Mouse (Mus musculus): ENCODE measurements around the gene Fndc3b. TPM values are rescaled to one million over a fixed set of nuclear protein-coding genes. Genes with fewer than 3 reads are reported as not detected.

Gene Fndc3b
- total RNA-seq, 2 experiments from 2014 or later: 128 to 148 TPM

GRCm38 (mm10) chr3:27598437-27599382 lies 112.4 kb downstream of the Fndc3b start:
- DNase-seq (ENCODE audit: low spot score in 2 of 2): no peak

DNA sequence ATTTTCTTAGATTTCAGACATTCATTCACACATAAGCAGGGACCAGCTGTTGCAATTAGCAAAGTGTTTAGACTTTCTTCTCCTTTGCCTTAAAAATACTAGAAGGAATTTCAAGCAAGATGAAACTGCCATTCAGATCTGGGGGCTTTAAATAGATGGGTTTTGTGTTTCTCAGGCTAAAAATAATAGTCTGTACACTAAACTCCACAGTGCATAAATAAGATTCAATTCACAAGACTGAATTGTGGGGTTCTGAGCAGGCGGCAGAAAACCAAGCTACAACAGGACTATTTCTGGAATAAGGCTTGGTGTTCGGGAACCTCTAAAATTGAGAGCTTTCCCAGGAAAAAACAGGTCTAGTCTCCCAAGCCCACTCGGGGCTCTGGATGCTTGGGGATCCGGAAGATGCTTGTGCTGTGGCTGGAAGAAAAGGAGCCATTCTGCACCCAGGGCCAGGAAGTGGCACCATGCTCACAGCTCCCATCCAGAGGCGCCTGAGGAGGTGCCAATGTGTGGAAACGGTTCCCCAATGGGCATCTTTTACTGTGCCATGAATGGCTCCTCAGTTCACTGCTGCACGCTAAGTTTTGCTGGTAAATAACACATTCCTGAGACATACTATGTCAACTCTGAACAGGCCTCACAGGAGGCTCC lies 117.5 kb downstream of the Fndc3b start:
- no peak for DNase-seq (ENCODE audit: low spot score in 2 of 2)

DNA sequence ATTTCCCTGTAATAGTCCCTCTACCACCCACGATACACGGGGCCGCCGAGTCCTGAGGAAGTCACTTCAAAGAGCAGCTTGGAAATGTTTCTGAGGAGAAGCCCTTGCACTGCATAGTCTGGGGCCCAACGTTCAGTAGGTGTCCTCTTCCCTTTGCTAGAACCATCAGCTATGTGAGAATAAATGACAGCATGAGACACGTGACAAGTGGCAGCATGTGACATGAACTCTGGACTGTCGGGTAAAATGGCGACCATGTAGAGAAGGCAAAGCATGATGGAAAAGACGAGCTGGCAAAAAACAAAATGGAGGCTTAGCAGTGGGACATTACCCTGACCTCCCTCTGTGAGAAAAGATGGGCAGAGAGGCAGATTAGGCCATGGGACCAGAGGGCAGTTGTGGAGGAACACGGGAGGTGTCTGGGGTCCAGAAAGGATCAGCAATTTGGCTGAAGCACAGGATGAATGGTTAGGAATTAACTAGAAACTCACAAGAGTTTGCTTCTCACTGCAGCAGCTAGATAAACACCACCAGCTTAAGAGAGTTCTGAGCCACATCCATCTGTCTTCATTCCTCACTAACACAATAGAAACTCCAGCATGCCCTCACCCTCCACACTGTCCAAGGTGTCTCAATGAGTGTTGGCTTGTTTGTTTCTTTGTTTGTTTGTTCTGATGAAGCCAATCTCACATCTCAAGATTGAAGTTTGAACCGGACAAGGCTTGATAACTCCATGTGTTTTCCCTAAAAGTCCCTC lies 118.2 kb downstream of the Fndc3b start:
- no peak for DNase-seq (ENCODE audit: low spot score in 2 of 2)

DNA sequence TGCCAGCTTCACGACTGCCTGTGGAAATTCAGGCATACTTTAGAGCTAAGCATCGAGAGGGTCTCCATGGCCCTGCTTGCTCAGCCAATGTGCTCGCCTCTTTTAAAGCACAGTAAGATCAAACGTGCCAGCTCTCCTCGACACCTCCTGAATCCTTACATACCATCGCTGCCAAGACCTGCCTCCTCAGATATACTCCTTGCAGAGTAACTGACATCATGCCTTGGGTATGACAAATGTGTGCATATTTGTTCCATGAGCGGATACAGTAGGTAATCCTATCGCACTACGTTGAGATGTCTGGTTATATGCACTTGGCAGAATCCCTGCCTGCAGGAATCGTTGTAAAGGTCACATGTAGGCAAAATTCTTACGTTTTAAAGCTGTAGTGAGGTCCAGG lies 120.3 kb downstream of the Fndc3b start:
- peak in 1 of 2 experiments; percentile 16 for DNase-seq (ENCODE audit: low spot score in 2 of 2)

DNA sequence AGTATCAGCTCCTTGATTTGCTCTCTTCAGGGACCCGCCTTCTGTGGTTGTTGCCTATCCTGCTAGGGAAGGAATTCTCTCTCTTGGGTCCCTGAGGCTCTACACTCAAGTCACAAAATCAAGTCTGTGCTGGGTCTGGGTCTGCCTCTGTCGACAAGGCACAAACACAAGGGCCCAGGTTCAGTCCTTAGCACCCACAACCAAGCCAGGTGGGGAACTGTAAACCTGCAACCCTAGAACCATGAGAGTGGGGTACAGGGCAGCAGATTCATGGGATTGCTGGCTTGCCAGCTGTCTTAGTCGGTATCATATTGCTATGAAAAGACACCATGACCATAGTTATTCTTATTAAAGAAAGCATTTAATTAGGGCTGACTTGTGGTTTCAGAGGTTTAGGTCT lies 121.8 kb downstream of the Fndc3b start:
- DNase-seq (ENCODE audit: low spot score in 2 of 2): no peak

DNA sequence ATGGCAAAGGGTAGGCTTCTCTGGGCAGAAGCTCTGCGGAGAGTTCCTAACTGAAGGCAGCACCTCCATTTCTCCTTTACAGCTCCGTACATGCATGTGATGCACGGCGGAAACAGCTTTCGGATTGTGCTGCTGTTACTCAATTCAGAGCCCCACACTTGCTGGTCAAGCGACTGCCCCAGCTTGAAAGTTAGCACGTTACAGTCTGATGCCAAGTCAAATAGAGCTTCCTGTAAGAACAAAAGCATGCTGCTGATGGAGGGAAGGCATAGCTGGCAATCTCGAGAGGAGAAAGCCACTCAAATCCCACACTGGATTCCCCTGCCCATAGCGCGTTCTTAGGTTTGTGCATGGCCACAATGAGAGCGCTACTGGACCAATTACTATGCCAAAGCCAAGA lies 122.5 kb downstream of the Fndc3b start:
- no peak for DNase-seq (ENCODE audit: low spot score in 2 of 2)

DNA sequence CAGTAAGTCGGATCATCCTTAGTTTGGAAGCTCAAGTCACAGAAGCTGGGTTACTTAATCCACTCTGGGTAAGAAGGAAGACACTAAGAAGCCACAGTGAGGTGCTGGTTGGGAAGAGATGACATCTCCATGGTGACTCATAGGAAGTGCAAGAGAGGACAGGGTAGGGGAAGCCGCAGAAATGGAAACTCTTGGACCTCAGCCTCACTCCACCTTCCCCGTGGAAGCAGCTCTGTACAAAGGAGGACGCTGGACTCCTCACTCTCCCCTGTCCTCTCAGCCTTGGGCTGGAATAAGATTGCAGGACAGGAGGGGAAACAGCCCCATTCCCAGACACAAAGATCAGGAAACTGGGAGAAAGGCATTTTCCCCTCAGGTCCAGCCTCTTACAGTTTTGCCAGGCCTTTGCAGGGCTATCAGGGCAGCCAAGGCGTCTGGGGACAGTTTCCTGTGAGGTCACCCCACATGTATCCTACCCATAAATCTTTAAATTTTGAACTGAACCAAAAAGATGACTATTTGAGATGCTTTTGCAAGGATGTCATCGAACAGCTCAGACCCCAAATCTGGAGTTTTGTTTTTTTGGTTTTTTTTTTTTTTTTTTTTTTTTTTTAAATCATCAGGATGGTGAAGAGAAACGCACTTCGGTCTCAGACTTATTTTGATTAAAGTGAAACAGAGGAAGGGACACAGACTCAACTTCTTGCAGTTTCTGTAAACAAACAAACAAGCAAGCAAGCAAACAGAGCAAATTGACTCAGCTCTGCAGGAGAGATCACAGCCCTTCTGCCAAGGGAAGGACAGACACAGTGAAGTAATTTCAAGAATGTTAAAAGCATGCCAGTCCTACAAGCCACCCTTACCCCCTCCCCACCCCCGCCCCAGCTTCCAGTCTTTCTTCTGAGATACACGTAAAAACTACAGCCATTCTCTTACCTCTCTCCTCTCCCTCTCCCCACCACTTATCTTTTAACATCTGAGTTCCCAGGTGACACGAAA lies 126.2 kb downstream of the Fndc3b start:
- peak; percentile 24 to 26 for DNase-seq (ENCODE audit: low spot score in 2 of 2)

DNA sequence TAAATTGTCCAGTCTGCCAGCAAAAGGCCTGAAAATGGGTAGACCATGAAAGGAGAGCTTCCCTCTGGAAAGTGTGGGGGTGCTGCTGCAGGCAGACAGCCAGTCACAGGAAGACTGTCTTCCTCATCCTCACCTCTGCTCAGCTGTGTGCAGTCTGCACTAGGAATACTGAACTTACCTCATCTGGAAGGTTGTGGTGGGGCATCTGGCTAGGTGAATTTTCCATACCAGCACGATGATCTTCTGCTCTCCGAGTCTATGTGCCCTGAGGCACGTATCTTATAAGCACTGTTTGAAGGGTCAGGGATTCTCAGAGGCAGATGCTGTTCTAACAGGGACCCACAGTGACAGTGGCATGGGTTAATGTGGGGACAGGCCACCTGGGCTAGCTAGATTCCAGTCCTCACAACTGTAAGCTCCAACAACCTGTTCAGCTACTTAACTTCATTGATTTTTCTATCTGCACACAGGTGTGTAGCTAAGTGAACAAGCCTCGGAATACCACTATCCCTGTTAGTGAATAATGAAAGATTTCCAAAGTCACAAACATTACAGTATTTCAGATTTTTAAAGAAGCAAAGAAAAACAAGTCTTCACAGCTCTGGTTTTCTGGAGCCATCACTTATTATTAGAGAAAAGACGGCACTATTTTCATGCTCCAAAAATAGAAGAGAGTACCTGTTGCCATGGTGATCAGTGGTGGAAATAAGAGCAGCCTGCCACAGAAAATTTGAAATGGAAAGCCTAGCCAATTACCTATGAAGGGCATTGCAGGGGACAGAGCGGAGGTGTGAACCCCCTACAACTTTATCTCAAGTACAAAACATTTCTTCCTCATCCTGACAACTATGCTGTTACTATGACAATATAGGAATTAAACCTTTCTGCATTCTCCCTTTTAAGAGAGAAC lies 128.9 kb downstream of the Fndc3b start:
- peak in 1 of 2 experiments; percentile 7 for DNase-seq (ENCODE audit: low spot score in 2 of 2)

DNA sequence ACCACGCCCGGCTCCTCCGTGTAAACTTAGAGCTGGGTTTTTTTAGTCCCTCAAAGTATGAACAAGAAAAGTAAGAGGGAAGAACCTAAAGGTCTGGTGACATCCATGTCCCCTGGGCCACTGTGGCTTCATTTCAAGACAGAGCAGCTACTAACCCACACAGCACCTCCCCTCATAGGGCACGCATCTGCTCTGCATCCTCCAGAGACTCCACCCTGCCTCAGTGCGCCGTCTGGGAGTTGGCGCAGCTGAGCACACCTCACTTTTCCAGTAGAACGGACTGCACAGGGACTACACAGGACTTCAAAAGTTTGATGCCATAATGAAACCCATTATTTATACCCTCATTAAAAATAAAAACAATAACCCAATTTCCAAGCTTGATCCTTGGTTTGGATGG lies 130.2 kb downstream of the Fndc3b start:
- DNase-seq (ENCODE audit: low spot score in 2 of 2): peak in 1 of 2 experiments; percentile 12

DNA sequence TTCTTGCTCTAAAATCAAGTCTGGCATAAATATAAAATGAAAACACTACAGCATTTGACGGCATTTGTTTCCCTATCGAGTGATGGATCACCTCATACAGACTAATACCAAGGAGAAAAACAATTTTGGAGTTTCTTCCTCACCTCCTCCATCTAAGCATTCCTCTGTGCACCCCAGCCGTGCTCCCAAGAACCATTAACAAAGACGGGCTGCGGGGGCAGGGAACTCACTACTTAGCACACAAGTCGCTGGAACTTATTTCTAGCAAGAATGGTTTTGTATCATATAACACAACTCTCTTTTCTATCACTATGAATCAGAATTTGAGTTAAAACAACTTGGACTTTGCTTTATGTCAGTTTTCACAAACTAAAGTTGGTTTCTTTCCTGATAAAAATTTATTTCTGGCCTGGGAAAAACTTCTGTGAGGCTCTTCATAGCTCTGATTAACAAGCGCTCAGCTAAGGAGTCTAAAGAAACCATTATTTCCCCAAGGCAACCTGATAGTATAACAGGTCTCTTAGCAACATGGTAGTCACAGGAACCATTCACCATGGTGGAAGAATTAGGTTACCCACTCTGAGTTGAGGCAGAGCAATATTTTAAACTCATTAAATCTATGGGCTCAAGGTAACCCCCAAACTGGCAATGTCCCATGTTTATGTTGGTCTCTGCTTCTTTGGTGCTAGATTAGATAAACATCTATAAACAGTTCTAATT lies 131.1 kb downstream of the Fndc3b start:
- DNase-seq (ENCODE audit: low spot score in 2 of 2): peak in 1 of 2 experiments; percentile 6

GRCm38 (mm10) chr3:27579229-27579628 lies 131.9 kb downstream of the Fndc3b start:
- DNase-seq (ENCODE audit: low spot score in 2 of 2): peak in 1 of 2 experiments; percentile 10

GRCm38 (mm10) chr3:27577349-27578025 lies 133.6 kb downstream of the Fndc3b start:
- DNase-seq (ENCODE audit: low spot score in 2 of 2): no peak

DNA sequence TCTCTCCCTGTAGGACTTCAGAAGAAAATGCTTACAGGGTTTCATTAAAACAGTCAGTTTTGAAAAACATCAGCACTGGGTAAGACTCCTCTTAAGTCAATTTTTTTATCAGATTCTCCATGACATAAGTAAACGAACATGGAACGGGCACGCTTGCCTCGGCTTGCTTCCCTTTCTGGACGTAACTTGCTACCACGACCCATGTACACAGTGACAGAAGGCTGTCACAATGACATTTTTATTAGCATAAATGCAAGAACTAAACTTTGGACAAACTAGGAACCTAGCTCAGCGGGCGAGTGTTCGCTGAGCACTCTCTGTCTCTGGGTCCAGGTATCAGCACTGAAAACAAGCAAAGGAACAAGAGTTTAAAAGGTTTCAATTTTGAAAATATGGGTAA lies 136.9 kb downstream of the Fndc3b start:
- DNase-seq (ENCODE audit: low spot score in 2 of 2): no peak

DNA sequence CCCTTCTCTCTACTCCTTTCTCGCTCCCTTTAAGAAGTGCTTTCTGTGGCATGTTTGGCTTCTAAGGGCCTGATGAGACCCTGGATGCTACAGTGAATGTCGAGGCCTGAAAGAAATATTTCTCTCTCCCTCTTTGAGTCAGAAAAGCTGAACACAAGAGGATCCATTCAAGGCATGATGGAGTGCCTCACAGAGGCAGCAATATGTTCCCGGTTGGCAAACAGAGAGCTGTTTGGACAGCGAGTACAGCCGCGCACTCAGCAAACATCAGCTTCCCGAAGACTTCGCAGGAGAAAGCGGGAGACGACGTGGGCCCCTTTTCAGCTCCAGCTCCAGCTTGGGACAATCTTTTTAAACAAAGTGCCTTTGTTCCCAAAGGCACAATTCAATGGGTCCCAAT lies 137.6 kb downstream of the Fndc3b start:
- DNase-seq (ENCODE audit: low spot score in 2 of 2): no peak

- peak in 1 of 2 experiments; percentile 19 for DNase-seq (ENCODE audit: low spot score in 2 of 2)
Observed at GRCm38 (mm10) chr3:27572305-27572704, 138.8 kb downstream of the Fndc3b start.

DNA sequence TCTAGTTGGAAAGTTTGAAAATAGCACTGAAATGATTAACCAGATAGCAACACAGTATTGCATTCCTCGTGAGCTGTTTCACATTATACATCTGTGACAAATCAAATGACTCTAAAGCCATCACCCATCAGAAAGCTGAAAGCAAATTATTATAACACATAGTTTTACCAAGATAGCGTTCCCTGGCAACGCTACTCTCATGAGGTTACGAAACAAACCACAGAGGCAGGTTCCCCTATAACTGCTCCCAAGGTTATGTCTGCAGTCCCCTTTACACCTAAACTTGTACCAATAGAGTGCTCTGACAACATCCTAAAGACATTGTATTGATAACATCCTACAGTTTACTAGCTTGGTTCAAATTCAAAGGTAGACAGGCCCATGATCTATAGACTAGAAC lies 145.8 kb downstream of the Fndc3b start:
- no peak for DNase-seq (ENCODE audit: low spot score in 2 of 2)

DNA sequence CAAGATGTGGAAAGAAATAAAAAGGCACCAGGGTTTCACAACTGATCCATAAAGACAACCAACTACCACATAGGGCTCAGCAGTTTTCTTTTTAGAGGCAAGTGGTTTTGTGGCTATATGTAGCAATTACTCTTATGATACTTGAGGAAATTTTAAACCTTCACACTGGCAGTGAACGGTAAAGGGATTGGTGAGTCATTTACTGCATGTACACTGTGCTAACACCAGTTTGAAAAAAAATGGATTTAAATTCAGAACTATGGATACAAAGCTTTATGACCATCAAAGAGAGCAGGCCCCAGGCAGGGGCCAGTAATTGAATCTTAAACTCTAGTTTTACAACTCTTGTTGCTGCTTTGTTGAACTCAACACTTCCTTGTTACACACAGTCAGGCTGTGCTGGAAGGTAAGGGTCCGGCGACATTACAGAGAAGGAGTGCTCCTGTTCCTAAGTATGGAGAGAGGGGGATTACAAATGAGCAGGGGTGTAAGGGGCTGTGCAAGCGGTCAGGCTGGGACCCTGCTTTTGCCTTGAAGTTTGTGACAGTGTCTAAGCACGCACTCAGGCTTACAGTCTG lies 148.0 kb downstream of the Fndc3b start:
- no peak for DNase-seq (ENCODE audit: low spot score in 2 of 2)

- DNase-seq (ENCODE audit: low spot score in 2 of 2): no peak
Observed at GRCm38 (mm10) chr3:27562476-27562875, 148.6 kb downstream of the Fndc3b start.

All from adrenal gland, adult 18-20 months (tissue).